Mouse (Mus musculus) intestine, embryonic 14.5 days (tissue): Measurements from ENCODE around the gene Lyve1. TPM values are rescaled to one million over a fixed set of nuclear protein-coding genes. Genes with fewer than 3 reads are reported as not detected.

ENCODE experiments used
- ATAC-seq: fragments of 200-750 bp; cut with Nextera tagmentation; replicated peaks from 2 replicates; pipeline ENCODE4 v1.8.0; 2017; ENCODE audit warnings: low read depth, moderate number of reproducible peaks, moderate TSS enrichment, moderate library complexity; ENCODE audit not compliant: low FRiP score, low TSS enrichment
- DNase-seq: peaks from one replicate; pipeline ENCODE4 v3.0.0-alpha.2; 2018; ENCODE audit warnings: low spot score
- H3K27ac ChIP-seq: fragments of 300-500 bp; sonication (generic); 2 replicates; pipeline ENCODE4 v1.5.1; 2014; ENCODE audit warnings: low read depth, mild to moderate bottlenecking, control low read depth
- H3K27me3 ChIP-seq: fragments of 300-500 bp; sonication (generic); replicated peaks from 2 replicates; pipeline ENCODE4 v1.6.1; 2014; ENCODE audit warnings: low read length, control low read depth; ENCODE audit not compliant: control insufficient read depth, insufficient read depth
- H3K36me3 ChIP-seq: fragments of 300-500 bp; sonication (generic); 2 replicates; pipeline ENCODE4 v1.6.1; 2014; ENCODE audit warnings: low read length, control low read depth; ENCODE audit not compliant: control insufficient read depth, insufficient read depth
- H3K4me1 ChIP-seq: fragments of 300-500 bp; sonication (generic); replicated peaks from 2 replicates; pipeline ENCODE4 v1.6.1; 2014; ENCODE audit warnings: low read length, control low read depth, mixed read lengths; ENCODE audit not compliant: control insufficient read depth, insufficient read depth
- H3K4me2 ChIP-seq: fragments of 300-500 bp; sonication (generic); 2 replicates; pipeline ENCODE4 v1.6.1; 2014; ENCODE audit warnings: low read length
- H3K4me3 ChIP-seq: fragments of 300-500 bp; sonication (generic); 2 replicates; pipeline ENCODE4 v1.5.1; 2014; ENCODE audit warnings: low read depth, low read length, control low read depth, mixed read lengths
- H3K9ac ChIP-seq: fragments of 300-500 bp; sonication (generic); 2 replicates; pipeline ENCODE4 v1.6.1; 2014; ENCODE audit warnings: mild to moderate bottlenecking, low read length
- H3K9me3 ChIP-seq: fragments of 300-500 bp; sonication (generic); 2 replicates; pipeline ENCODE4 v1.6.1; 2016; ENCODE audit warnings: low read length, control low read depth; ENCODE audit not compliant: control insufficient read depth
- WGBS: fragments of 180-500 bp; shearing (Covaris S2); extraction: QIAGEN DNeasy Blood & Tissue Kit; methylation state at CpG from one replicate; pipeline ENCODE4 v1.1.7; 2014; 5-methylcytosine and 5-hydroxymethylcytosine counted together
- polyA plus RNA-seq: library from polyadenylated mRNA; unstranded; fragments of >200 nt; fragmentation: Nextera tagmentation; extraction: Ambion mirVana; gene quantifications from 2 replicates; pipeline ENCODE4 v1.2.1, GENCODE M21; 2014

Lyve1 gene
- polyA plus RNA-seq, 1 experiment from 2014 or later, result 10.3 TPM

GRCm38 (mm10) chr7:110848371-110848770 lies 14.7 kb downstream of the Lyve1 start:
- ATAC-seq (no peak), DNase-seq (no peak)
- H3K9me3 ChIP-seq, result no peaks in the 10 kb centered on the region
- H3K4me2 ChIP-seq, result no peak overlapping the region
- H3K36me3 ChIP-seq, result no peaks in the 10 kb centered on the region
- no peak overlapping the region for H3K4me3 ChIP-seq
- 96% methylated on average over 1 of the region's 1 CpGs for WGBS
- H3K4me1 ChIP-seq, result peaks cover 3% of the 10 kb centered on the region
- no peak overlapping the region for H3K9ac ChIP-seq
- H3K27ac ChIP-seq, result no peak overlapping the region
- no peaks in the 10 kb centered on the region for H3K27me3 ChIP-seq

DNA sequence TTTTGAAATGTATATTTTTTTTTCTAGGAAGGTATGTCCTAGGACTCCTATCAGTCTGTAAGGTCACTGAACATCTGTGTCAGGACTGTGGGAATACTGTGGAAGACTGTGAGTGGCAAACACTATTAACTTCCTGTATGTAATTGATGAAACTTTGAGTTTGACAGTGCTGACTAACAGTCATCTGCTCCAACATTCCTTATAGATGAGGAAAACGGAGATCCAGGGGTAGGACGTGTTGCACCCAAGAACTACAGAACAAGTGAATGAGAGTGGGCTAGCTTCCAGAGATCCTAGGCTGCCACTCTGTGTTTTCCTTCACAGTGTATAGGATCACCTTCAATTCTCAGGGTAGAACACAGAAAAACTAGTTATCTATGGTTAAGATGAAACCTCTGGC lies 15.7 kb downstream of the Lyve1 start:
- H3K4me3 ChIP-seq, result no peak overlapping the region
- H3K9me3 ChIP-seq, result no peaks in the 10 kb centered on the region
- no peak for ATAC-seq
- no peak overlapping the region for H3K27ac ChIP-seq
- H3K4me1 ChIP-seq, result peaks cover 5% of the 10 kb centered on the region
- H3K27me3 ChIP-seq, result no peaks in the 10 kb centered on the region
- no peaks in the 10 kb centered on the region for H3K36me3 ChIP-seq
- WGBS, result 82% methylated on average over 2 of the region's 2 CpGs
- DNase-seq, result no peak
- no peak overlapping the region for H3K9ac ChIP-seq
- H3K4me2 ChIP-seq, result no peak overlapping the region

- Histone ChIP-seq H3K27me3 (no peaks in the 10 kb centered on the region), H3K4me1 (peaks cover 5% of the 10 kb centered on the region), H3K27ac (peak within 1 kb of the TSS; percentile 91), H3K9me3 (no peaks in the 10 kb centered on the region), H3K9ac (peak within 1 kb of the TSS; percentile 77), H3K4me3 (peak within 1 kb of the TSS; percentile 83), H3K36me3 (no peaks in the 10 kb centered on the region), H3K4me2 (peak within 1 kb of the TSS; percentile 77)
- 0% methylated on average over 42 of the region's 42 CpGs for WGBS
- peak; percentile 98 for DNase-seq
- ATAC-seq, result peak; percentile 95
Measured at GRCm38 (mm10) chr7:110843916-110844874, 18.8 kb downstream of the Lyve1 start, which contains the start of gene Rnf141. Gene Rnf141, minus strand, starts transcription at chr7:110844457.

DNA sequence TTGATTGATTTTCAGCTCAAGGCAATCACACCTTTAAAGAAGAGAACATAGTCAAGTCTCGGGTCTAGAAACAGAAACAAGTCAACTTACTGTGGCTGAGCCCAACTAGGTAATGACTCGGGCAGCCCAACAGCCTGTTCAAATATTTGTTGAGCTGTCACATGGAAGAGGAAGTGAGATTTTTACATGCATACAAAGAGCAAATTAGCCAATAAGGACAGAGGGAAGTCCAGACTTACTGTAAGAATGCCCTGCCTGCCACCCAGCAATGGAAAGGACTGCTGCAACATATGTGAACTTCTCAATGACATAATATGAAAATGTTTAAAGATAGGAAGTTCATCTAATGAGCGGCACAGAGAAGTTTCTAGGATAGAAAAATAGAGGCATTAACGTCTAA lies 22.7 kb downstream of the Lyve1 start:
- Histone ChIP-seq H3K4me2 (no peak overlapping the region), H3K27ac (no peak overlapping the region), H3K27me3 (no peaks in the 10 kb centered on the region), H3K4me1 (peaks cover 5% of the 10 kb centered on the region), H3K9me3 (no peaks in the 10 kb centered on the region), H3K4me3 (no peak overlapping the region), H3K36me3 (peaks cover 9% of the 10 kb centered on the region; the same call in 1 of the 2 replicates), H3K9ac (no peak overlapping the region)
- DNase-seq (no peak), ATAC-seq (no peak)
- 62% methylated on average over 4 of the region's 4 CpGs for WGBS

- no peak overlapping the region for H3K4me3 ChIP-seq
- H3K27me3 ChIP-seq, result no peaks in the 10 kb centered on the region
- H3K36me3 ChIP-seq, result peaks cover 27% of the 10 kb centered on the region; the same call in 1 of the 2 replicates
- H3K27ac ChIP-seq, result no peak overlapping the region
- 61% methylated on average over 3 of the region's 3 CpGs for WGBS
- H3K4me2 ChIP-seq, result no peak overlapping the region
- ATAC-seq (no peak), DNase-seq (no peak)
- no peak overlapping the region for H3K9ac ChIP-seq
- H3K9me3 ChIP-seq, result no peaks in the 10 kb centered on the region
- no peaks in the 10 kb centered on the region for H3K4me1 ChIP-seq
Measured at GRCm38 (mm10) chr7:110834522-110834921, 28.5 kb downstream of the Lyve1 start.

DNA sequence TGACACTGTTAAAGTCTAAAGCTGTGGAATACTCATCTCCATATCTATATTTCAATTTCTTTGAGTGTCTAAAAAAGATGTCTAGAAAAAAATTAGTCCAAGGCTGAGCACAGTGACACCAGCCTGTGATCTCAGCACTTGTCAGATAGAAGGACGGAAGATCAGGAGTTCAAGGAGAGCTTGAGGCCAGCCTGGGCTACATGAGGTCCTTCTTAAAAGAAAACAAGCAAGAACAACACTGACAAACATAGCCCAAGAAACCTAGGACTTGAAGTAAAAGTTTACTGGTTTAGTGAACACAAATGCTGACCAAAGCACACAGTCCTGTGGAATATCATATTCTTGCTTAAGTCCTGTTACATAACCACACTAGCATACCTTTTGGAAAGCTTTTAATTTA lies 29.0 kb downstream of the Lyve1 start:
- no peaks in the 10 kb centered on the region for H3K4me1 ChIP-seq
- no peak overlapping the region for H3K9ac ChIP-seq
- ATAC-seq (no peak), DNase-seq (no peak)
- 94% methylated on average over 1 of the region's 1 CpGs for WGBS
- H3K27ac ChIP-seq, result no peak overlapping the region
- H3K36me3 ChIP-seq, result peaks cover 28% of the 10 kb centered on the region; the same call in 1 of the 2 replicates
- H3K4me2 ChIP-seq, result no peak overlapping the region
- H3K27me3 ChIP-seq, result no peaks in the 10 kb centered on the region
- H3K4me3 ChIP-seq, result no peak overlapping the region
- H3K9me3 ChIP-seq, result no peaks in the 10 kb centered on the region

- H3K4me3 ChIP-seq, result no peak overlapping the region
- H3K9me3 ChIP-seq, result no peaks in the 10 kb centered on the region
- H3K27ac ChIP-seq, result no peak overlapping the region
- H3K4me2 ChIP-seq, result no peak overlapping the region
- ATAC-seq, result no peak
- WGBS, result 92% methylated on average over 1 of the region's 1 CpGs
- no peaks in the 10 kb centered on the region for H3K4me1 ChIP-seq
- H3K36me3 ChIP-seq, result peaks cover 36% of the 10 kb centered on the region
- DNase-seq, result no peak
- no peak overlapping the region for H3K9ac ChIP-seq
- H3K27me3 ChIP-seq, result no peaks in the 10 kb centered on the region
Measured at GRCm38 (mm10) chr7:110833024-110833423, 30.0 kb downstream of the Lyve1 start.

- 0 out of 2 replicates have a peak, but pooled peaks cover 9% of the 10 kb centered on the region for H3K4me1 ChIP-seq
- 84% methylated on average over 8 of the region's 8 CpGs for WGBS
- no peak overlapping the region for H3K27ac ChIP-seq
- no peak overlapping the region for H3K4me2 ChIP-seq
- peaks cover 49% of the 10 kb centered on the region for H3K36me3 ChIP-seq
- H3K4me3 ChIP-seq, result no peak overlapping the region
- DNase-seq, result peak; percentile 16
- no peak for ATAC-seq
- no peak overlapping the region for H3K9ac ChIP-seq
- no peaks in the 10 kb centered on the region for H3K27me3 ChIP-seq
- no peaks in the 10 kb centered on the region for H3K9me3 ChIP-seq
Measured at GRCm38 (mm10) chr7:110823995-110824953, 38.8 kb downstream of the Lyve1 start.
